Mouse (Mus musculus): ENCODE measurements around the gene Cyp26a1. TPM values are rescaled to one million over a fixed set of nuclear protein-coding genes. Genes with fewer than 3 reads are reported as not detected.

The Cyp26a1 gene
- 0.98 TPM in 1 of 4 replicates, not detected in the others for total RNA-seq (2023)

GRCm38 (mm10) chr19:37697651-37698272 is at the start of gene Cyp26a1:
Gene Cyp26a1 (plus strand): TSS chr19:37697798.

GRCm38 (mm10) chr19:37685281-37685680 is 12.3 kb upstream of the Cyp26a1 start, which contains the start of gene Cyp26c1:
Gene Cyp26c1 (plus strand): TSS chr19:37685581.

Other genes with a start within 250 kb of the Cyp26a1 start
- 44.7 to 49.1 TPM (median 48.0 TPM) in 4 replicates for gene Exoc6, start 147.4 kb upstream of the Cyp26a1 start, total RNA-seq (2023)
- 0.31 to 1.0 TPM (median 0.55 TPM) in 3 of 4 replicates, not detected in the other for gene Cyp26c1, start 12.2 kb upstream of the Cyp26a1 start, total RNA-seq (2023)